Mouse (Mus musculus) ovary, adult 18-20 months (tissue): ENCODE results near the gene Serpine2.

Experiments used
- DNase-seq: peaks from one replicate; pipeline ENCODE4 v3.0.0; 2022; ENCODE audit warnings: low spot score, mixed read lengths

Gene Serpine2

GRCm38 (mm10) chr1:79861130-79861942, at the start of gene Serpine2:
TSS of gene Serpine2 (minus strand) at chr1:79861180.
- DNase-seq = peak; percentile 78

DNA sequence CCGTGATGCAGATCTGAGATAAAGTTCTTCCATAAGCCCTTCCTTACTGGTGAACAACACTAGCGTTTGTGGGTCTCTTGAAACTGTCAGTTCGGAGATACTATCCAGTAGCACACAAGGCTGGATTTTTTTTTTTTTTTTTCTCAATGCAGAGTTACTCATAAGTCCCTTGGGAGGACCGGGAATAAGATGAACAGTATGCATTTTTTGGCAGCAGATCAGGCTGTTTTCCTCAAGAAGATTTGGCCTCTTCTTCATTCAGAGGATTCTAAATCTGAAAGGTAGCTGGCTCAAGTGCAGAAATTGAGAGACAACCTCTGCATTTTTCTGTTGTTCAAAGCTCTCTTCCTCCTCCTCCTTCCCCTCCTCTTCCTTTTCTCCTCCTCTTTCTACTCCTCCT, 46.8 kb upstream of the Serpine2 start:
- no peak for DNase-seq

- DNase-seq = no peak
Measured at GRCm38 (mm10) chr1:79905241-79905640, 44.3 kb upstream of the Serpine2 start.

DNA sequence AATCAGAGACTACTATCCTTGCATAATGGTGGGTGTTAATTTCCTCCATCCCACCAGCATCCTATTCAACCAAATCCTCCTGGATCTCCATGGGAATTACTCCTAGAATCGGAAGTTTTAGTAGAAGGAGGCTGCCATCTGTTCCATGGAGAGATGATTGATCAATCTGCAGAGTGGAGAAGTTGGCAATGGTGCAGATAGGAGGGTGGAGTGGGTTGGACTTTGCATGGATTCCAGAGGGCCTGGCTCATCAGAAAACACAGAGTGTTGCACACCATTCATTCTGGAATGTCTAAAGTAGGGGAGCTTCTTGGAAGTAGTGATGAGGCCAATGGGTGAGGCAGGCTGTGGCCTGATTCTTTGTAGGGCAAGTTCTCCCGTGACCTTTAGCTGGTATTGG, 41.9 kb upstream of the Serpine2 start:
- no peak for DNase-seq

GRCm38 (mm10) chr1:79882648-79883047, 21.7 kb upstream of the Serpine2 start:
- DNase-seq = no peak

- DNase-seq = no peak
Measured at GRCm38 (mm10) chr1:79874741-79875140, 13.8 kb upstream of the Serpine2 start.

- no peak for DNase-seq
Measured at GRCm38 (mm10) chr1:79860411-79861039, 455 bp downstream of the Serpine2 start.

DNA sequence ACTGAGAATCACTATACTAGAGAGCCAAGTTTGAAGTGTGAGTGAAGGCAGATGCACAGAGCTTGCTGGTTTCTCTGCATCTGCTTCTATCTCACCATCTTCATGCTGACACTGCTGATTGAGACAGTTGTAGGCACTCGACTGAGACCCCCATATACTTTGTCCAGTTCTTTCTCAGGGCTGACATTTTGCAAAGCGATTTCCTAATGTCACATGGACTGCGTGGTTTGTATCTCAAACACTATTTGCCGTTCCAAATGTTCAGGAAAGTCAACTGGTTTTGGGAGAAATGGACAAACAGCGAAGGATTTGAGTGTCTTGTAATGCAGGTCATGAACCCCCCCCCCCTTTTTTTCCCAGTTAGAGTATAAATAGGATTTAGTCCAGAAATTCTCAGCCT, 1.0 kb downstream of the Serpine2 start:
- no peak for DNase-seq

- no peak for DNase-seq
Measured at GRCm38 (mm10) chr1:79859026-79859425, 2.0 kb downstream of the Serpine2 start.

GRCm38 (mm10) chr1:79858389-79858994, 2.5 kb downstream of the Serpine2 start:
- DNase-seq = peak; percentile 12

DNA sequence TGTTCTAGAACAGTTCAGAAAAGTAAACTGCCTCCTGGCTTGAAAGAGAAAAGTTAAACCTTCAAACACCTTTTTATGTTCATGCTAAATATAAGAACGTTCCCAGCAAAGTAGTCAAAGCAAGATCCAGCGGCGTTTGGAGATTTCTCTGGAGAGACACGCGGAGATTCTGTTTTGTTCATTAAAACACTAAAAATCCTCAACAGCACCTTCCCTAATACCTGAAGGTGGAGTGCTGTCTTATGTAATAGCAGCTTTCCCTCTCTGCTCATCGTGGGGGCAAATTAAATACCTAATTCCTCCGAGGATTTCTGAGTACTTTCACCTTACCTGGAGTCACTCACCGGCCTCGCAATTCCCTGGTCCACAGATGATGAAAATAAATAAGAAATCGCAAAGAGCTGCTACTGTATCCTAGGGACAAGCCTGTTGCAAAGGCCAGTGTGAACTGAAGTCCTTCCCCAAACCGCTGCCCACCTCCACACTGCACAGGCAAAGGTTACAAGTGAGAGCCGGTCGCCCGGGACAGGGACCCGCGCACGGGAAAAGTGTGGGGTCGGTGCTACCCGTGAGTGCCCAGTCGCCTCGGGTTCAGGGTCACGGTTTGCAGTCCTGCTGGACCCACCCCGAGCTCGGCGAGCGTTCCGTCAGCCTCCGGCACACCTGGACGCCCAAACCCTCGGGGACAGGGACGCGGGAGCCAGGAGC, 3.1 kb downstream of the Serpine2 start:
- DNase-seq = no peak

GRCm38 (mm10) chr1:79856756-79857155, 4.2 kb downstream of the Serpine2 start:
- no peak for DNase-seq

GRCm38 (mm10) chr1:79853527-79853926, 7.5 kb downstream of the Serpine2 start:
- DNase-seq = no peak

DNA sequence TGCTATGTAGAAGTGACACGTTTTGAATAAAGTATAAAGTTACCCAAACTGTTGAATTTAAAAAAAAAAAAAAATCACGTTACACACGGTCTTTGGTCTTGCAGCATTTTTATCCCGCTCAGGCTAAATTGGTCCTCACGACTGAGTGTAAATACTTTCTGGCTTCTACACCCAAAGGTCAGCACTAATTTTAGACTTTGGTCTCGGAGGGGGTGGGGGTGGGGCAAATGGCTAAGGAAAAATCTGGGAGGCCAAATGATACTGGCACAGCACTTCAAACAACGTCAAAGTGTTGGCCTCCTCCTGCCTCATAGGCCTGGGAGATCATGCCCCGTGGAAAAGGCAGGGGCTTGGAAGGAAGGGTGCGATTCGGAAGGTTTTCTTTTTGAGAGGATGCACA, 10.6 kb downstream of the Serpine2 start:
- DNase-seq = no peak

- DNase-seq = no peak
Measured at GRCm38 (mm10) chr1:79848663-79849062, 12.3 kb downstream of the Serpine2 start.

DNA sequence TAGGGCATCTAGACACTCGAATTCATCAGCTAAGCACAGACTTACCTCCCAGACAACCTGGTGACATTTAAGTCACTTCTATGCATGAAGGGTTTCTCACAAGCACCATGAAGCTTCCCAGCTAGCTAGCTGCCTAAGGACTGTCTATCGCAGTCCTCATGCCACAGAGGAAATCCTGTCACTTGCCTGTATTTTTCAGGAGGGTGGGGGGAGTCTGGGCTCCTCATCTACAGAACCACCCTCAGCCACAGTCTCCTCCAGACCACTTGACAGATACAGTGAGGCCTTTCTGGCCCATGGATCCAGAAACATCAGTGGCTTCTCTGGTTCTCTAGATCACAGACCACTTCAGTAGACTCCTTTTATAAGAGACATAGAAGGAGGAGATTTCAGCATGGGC, 14.1 kb downstream of the Serpine2 start:
- DNase-seq = no peak

GRCm38 (mm10) chr1:79832719-79833404, 28.1 kb downstream of the Serpine2 start:
- DNase-seq = no peak

GRCm38 (mm10) chr1:79823951-79824633, 36.9 kb downstream of the Serpine2 start:
- DNase-seq = no peak

DNA sequence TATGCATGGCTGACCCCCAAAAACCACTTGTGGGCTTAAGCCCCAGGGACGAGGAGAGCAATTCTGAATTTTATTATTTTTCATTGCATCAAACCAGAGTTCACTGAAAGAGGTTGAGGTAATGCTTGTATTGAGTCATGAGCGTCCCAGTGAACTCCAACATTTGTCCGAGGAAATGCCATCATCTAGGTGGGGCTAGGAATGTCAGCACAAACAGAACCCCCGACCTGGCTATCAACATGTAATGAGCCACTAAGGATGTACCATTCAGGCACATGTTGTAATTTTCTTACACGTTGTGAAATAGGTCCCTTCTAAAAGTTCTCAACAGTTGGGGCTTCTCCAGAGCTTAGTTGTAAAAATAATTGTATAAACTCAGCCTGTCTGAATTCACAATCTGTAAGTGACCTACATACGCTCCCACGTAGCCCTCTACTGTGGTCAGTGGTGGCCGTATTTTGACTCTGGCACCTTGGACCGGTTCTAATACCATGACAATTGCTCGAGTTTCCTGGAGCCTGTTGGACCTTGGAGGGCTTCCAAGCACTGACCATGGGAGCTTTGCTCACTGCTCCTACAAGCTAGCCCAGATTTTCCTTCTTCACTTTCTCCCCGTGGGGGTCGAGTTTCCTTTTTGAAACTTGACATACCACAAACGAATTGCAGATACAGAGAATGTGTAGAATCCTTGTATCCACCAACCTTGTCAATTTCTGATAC, 38.0 kb downstream of the Serpine2 start:
- peak; percentile 12 for DNase-seq

GRCm38 (mm10) chr1:79819296-79819879, 41.6 kb downstream of the Serpine2 start:
- DNase-seq = no peak
